Mouse (Mus musculus) MEL (cell line): ENCODE measurements around the gene Nde1.

Experiments used
- CTCF ChIP-seq, 3 experiments: IDR thresholded peaks in 2 of 3; conservative IDR thresholded peaks in 1 of 3; 2 replicates each; pipeline ENCODE4 v1.5.1; 2011 to 2012; ENCODE audit warnings: low read length in 3 of 3, low read depth in 2 of 3, mild to moderate bottlenecking in 2 of 3, improper control_type of control experiment in 1 of 3, inconsistent platforms in 1 of 3, mixed read lengths in 1 of 3, moderate library complexity in 1 of 3; ENCODE audit not compliant: control insufficient read depth in 1 of 3, insufficient read depth in 1 of 3, poor library complexity in 1 of 3, severe bottlenecking in 1 of 3
- GATA1 ChIP-seq: IDR thresholded peaks from 2 replicates; pipeline ENCODE4 v1.6.1; 2011; ENCODE audit warnings: low read depth, low read length, improper control_type of control experiment
- MAX ChIP-seq: IDR thresholded peaks from 2 replicates; pipeline ENCODE4 v1.6.1; 2011; ENCODE audit warnings: low read length, improper control_type of control experiment
- POLR2A ChIP-seq, 2 experiments: IDR thresholded peaks; 2 replicates each; pipeline ENCODE4 v1.6.1; 2011 to 2012; ENCODE audit warnings: low read length in 2 of 2, mild to moderate bottlenecking in 2 of 2, control low read depth in 1 of 2, improper control_type of control experiment in 1 of 2, low read depth in 1 of 2, moderate library complexity in 1 of 2; ENCODE audit not compliant: control insufficient read depth in 1 of 2, insufficient read depth in 1 of 2, poor library complexity in 1 of 2
- RAD21 ChIP-seq: IDR thresholded peaks from 2 replicates; pipeline ENCODE4 v1.6.1; 2011; ENCODE audit warnings: mild to moderate bottlenecking, low read depth, low read length, improper control_type of control experiment
- TAL1 ChIP-seq: IDR thresholded peaks from 2 replicates; pipeline ENCODE4 v1.6.1; 2012; ENCODE audit warnings: mild to moderate bottlenecking, inconsistent platforms, low read length, moderate library complexity, mixed read lengths
- TBP ChIP-seq: IDR thresholded peaks from 2 replicates; pipeline ENCODE4 v1.8.0; 2011; ENCODE audit warnings: low read depth, low read length, improper control_type of control experiment
- TCF12 ChIP-seq: IDR thresholded peaks from 2 replicates; pipeline ENCODE4 v1.6.1; 2014; ENCODE audit warnings: low read depth, mild to moderate bottlenecking, inconsistent platforms, low read length, improper control_type of control experiment, moderate library complexity
- UBTF ChIP-seq: IDR thresholded peaks from 2 replicates; pipeline ENCODE4 v1.6.1; 2012; ENCODE audit warnings: low read depth, mild to moderate bottlenecking, inconsistent platforms, low read length, improper control_type of control experiment, moderate library complexity, borderline replicate concordance; ENCODE audit not compliant: insufficient read depth
- ZNF384 ChIP-seq: IDR thresholded peaks from 2 replicates; pipeline ENCODE4 v1.6.1; 2012; ENCODE audit warnings: low read depth, mild to moderate bottlenecking, inconsistent platforms, low read length, improper control_type of control experiment

DNA sequence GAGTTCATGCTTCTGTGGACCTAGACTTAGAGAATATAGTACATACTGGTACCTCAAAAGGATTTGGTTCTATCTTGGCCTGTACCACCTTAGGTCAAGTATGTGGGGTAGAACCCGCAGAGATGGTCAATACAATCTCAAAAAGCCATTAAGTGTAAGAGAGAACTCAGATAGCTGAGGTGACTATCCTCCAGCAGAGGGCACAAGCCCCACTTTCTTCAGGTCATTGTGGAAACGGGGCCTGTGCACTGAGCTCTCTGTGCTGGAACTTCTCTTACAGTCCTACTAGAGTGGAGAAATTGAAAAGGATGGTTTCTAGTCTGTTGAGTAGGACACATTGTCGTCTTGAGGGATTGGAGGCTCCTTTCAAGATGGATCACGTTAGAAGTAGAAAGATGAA is 35.7 kb downstream of the Nde1 start:
- TF ChIP-seq TBP = no peak
- no peak for TF ChIP-seq MAX
- no peak for TF ChIP-seq UBTF
- TF ChIP-seq POLR2A (IDR thresholded peaks at IDR 0.05; ENCODE audit: control insufficient read depth in 1 of 2, insufficient read depth in 1 of 2, low read depth in 1 of 2, low read length in 2 of 2, poor library complexity in 1 of 2) = no peak
- no peak for TF ChIP-seq GATA1
- peak in 2 of 3 experiments; percentile 31 to 49; a peak in 5 of 6 replicates for TF ChIP-seq CTCF (IDR thresholded peaks at IDR 0.05 in 2 of 3, conservative IDR thresholded peaks at IDR 0.05 in 1 of 3; ENCODE audit: control insufficient read depth in 1 of 3, insufficient read depth in 1 of 3, low read depth in 2 of 3, low read length in 3 of 3, poor library complexity in 1 of 3, severe bottlenecking in 1 of 3)
- TF ChIP-seq TCF12 = no peak
- TF ChIP-seq ZNF384 = no peak
- peak; percentile 42 for TF ChIP-seq RAD21
- TF ChIP-seq TAL1 = no peak
